Mouse (Mus musculus) induced T-regulatory cell, adult 2 months (primary cell): ENCODE measurements at regions not wholly inside any gene's neighbourhood (a gene's known extent, or its start where the extent isn't known, plus 50 kb on each side); places are given as distances from the start of the nearest gene placed in this dataset.

Experiments
- DNase-seq: peaks from one replicate; pipeline ENCODE4 v3.0.0-alpha.2; 2012; ENCODE audit warnings: low read depth

DNA sequence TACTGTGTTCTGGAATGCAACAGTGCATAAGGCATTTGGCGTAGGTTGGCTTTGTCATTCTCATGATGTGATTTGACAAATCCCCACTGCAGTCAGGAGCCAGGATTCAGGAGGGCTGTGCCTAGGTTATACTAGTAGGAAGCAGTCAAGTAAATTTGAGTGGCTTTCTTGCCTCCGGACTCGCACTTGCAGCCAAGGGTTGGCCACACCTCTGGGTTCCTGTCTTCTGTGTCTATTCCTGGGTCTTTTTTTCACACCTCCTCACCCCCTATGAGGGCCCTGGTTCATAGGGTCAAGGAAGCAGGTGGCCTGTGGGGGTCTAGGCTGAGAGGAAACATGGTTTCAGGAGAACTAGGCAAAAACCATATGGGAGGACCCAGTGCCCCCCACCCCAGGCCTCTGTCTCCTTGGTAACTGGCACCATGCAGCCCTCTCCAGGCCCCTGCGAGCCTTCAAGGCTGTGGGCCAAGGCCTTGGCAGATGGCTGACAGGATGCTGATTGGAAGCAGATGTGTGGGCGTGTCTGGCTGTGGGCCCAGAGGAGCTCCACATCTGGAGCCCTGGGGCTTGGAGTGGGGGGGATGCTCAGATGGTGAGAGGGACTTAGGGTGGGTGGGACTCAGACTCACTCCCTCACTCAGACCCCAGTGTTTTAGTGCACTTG lies 195.7 kb downstream of the Rgs3 start:
- no peak for DNase-seq

DNA sequence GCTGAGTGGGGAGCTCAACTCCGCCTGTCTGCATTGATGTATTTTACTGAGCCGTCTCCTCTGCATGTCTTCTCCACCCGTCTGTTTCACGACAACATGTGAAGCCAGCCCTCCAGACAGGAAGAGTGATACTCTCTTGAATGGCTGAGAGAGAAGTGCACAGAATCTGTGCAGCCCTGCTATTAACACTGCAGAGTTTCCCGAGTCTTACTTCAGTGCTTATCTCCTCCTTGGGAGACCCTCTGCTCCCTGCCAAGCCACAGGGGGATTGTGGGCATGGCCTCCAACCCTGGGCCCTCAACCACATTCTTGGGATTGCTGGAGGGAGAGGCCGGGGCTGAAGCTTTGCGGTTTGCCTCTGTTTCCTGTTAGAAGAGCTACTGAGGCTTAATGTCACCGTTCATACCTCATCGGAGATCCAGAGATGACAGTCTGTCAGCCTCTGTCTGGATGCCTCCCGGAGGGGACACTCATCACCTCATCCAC lies 197.1 kb downstream of the Rgs3 start:
- DNase-seq: peak; percentile 81

DNA sequence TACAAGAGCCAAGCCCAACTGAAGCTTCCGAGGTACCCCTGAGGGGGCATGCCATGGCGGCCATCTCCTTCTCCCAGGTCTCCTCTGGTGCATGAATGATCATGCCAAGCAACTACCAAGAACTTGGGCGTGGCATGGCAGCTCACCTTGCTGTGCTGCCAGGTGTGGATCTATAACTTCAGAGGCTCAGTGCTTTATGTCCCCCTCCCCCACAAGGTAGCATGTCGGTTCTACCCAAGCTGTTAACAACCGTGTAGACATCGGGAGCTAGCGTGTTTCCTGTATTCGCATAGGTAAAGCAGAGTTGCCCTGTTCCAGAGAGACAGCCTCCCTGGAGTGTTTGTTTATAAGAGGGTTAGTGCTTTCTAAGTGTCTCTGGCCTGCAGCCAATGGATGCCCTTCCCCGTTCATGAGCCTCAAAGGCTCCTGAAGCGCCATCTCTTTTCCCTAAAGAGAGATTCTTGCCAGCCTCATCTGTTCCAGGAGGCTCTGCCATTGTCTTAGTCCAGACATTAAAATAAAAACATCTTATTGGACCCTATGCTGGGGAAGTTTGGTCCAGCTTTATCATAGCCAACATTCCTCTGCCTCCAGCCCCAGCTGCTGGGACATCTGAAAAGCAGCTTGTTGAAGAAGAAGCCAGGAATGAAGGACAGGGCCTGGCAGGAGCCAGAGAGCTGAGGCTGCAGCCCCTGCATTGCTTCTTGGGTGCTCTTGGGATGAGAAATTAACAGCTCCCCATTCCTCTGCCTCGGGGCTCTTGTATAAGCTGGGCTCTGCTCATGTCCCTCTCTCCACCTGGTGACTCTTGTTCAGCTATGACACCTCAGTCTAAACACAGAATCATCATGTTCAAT lies 201.3 kb downstream of the Rgs3 start:
- no peak for DNase-seq

DNA sequence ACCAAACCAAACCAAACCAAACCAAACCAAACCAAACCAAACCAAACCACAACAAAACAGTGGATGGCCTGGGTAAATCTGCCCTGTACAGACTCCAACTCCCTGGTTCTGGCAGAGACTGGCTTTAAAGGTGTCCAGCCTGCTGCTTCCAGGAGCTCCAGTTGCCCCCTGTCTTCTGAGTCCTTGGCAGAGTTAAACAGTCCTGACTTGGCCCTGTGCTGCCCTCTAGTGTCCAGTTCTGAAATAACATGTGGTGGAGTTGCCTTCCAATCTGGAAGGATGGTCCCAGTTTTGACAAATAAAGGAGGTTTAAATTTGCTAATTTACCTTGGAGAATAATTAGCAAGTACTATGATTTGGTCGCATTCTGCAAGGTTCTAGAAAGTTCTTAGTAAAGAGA lies 202.0 kb downstream of the Rgs3 start:
- DNase-seq: peak; percentile 88

- peak; percentile 87 for DNase-seq
Measured at GRCm38 (mm10) chr4:62763990-62764389, 201.4 kb upstream of the Zfp618 start.

GRCm38 (mm10) chr4:62769469-62770234 lies 195.7 kb upstream of the Zfp618 start:
- no peak for DNase-seq

DNA sequence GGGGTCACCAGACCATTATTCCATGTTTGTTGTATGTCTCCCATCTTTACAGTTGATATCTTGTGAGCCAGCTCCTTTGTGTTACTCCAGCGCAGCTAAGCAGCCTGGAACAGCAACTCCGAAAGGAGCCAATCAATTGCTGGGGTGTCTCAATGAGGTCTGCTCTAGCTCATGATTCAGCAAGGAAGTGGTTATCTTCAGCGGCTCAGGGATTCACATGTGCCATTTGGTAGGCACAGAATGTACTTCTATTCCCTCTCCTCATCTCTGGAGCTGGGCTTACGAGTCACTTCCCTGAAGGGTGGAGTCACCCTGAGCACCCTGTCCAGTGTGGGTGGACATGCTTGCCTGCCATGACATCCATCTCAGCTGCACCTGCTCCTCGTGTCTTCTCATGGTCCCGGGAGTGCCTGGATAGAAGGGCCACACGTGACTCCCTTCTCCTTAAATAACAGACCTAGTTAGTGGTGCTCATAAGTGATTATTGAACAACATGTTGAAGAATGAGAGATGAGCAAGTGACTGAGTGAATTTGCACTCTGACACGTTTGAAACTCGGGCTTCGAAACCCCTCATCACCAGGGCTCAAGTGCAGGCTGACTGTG lies 190.3 kb upstream of the Zfp618 start:
- no peak for DNase-seq

- no peak for DNase-seq
Measured at GRCm38 (mm10) chr4:62776881-62777280, 188.5 kb upstream of the Zfp618 start.

DNA sequence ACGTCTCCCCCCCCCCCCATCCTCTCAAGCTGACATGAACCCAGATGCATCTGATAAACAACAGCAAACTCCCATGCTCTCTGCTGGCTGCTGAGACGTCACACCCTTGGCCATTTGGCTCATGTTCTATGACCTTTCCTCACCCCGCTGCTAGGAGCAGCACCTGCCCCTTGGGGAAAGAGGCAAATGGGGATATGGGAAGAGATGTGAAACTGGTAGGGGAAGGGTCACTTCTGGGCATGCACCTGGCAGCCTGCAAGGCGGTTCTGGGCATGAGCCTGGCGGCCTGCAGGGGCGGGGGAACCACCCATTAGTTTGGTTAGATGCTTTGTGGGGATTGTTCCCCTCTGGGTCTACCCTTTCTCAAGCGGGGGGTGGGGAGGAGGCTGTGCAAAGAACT lies 187.9 kb upstream of the Zfp618 start:
- DNase-seq: no peak

GRCm38 (mm10) chr4:62778621-62779020 lies 186.8 kb upstream of the Zfp618 start:
- DNase-seq: no peak

DNA sequence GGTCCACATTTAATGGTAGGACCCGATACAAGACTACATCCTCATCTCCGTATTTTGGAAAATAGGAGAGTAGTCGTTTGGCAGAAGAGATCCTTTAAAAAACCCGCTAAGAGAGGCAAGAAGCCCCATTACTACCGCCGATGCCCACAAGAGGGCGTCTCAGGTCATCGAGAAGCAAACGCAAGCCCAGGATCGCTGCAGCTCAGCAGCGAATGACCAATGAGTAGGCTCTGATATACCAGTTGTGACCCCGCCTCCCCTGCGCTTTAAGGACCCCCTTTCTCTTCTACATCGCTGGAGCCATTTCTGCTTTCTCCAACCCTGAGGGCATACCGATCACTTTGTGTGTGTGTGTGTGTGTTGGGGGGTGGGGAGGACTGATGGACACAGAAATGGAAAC lies 185.0 kb upstream of the Zfp618 start:
- DNase-seq: peak; percentile 93

GRCm38 (mm10) chr4:62780837-62781236 lies 184.5 kb upstream of the Zfp618 start:
- no peak for DNase-seq

- no peak for DNase-seq
Measured at GRCm38 (mm10) chr4:62781309-62781800, 184.0 kb upstream of the Zfp618 start.

DNA sequence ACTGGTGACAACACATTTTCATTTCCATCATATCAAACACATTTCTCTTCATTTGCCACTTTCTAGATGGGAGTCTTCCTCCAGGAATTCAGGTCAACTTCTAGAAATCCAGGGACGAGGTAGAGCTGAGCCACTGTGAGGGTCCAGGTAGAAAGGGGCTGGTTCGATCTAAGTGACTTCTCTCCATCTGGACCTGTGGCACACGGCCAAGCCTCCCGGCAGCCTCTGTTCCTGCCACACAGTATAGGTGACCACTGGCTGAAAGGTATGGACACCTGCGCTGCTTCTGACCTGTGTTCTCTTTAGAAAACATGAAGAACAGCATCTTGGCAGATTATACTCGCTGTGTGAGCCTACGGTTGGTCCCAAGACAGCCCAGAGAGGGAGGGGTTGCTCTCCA lies 179.7 kb upstream of the Zfp618 start:
- no peak for DNase-seq

GRCm38 (mm10) chr4:62789696-62790095 lies 175.7 kb upstream of the Zfp618 start:
- no peak for DNase-seq

- DNase-seq: no peak
Measured at GRCm38 (mm10) chr4:62793582-62793981, 171.8 kb upstream of the Zfp618 start.

GRCm38 (mm10) chr4:62795538-62795937 lies 169.8 kb upstream of the Zfp618 start:
- DNase-seq: no peak

GRCm38 (mm10) chr4:62799923-62800322 lies 165.4 kb upstream of the Zfp618 start:
- no peak for DNase-seq

- peak; percentile 44 for DNase-seq
Measured at GRCm38 (mm10) chr4:62805841-62806240, 159.5 kb upstream of the Zfp618 start.

GRCm38 (mm10) chr4:62806786-62807185 lies 158.6 kb upstream of the Zfp618 start:
- peak; percentile 75 for DNase-seq

GRCm38 (mm10) chr4:62807926-62808552 lies 157.3 kb upstream of the Zfp618 start:
- peak; percentile 25 for DNase-seq
